Mouse (Mus musculus) forebrain, embryonic 16.5 days (tissue): ENCODE measurements around the gene Sept9. TPM values are rescaled to one million over a fixed set of nuclear protein-coding genes. Genes with fewer than 3 reads are reported as not detected.

Experiments used
- ATAC-seq: fragments of 200-750 bp; cut with Nextera tagmentation; 2 replicates; pipeline ENCODE4 v1.8.0; 2017; ENCODE audit warnings: mild to moderate bottlenecking, moderate library complexity
- H3K27ac ChIP-seq: fragments of 300-500 bp; sonication (generic); 2 replicates; pipeline ENCODE4 v1.5.1; 2014; ENCODE audit warnings: low read length, control low read depth
- H3K27me3 ChIP-seq: fragments of 300-500 bp; sonication (generic); replicated peaks from 2 replicates; pipeline ENCODE4 v1.6.1; 2014; ENCODE audit warnings: low read length; ENCODE audit not compliant: control insufficient read depth, insufficient read depth
- H3K36me3 ChIP-seq: fragments of 300-500 bp; sonication (generic); 2 replicates; pipeline ENCODE4 v1.6.1; 2014; ENCODE audit not compliant: control insufficient read depth, insufficient read depth
- H3K4me1 ChIP-seq: fragments of 300-500 bp; sonication (generic); replicated peaks from 2 replicates; pipeline ENCODE4 v1.6.1; 2014; ENCODE audit warnings: low read length; ENCODE audit not compliant: control insufficient read depth, insufficient read depth
- H3K4me2 ChIP-seq: fragments of 300-500 bp; sonication (generic); 2 replicates; pipeline ENCODE4 v1.6.1; 2014; ENCODE audit warnings: mild to moderate bottlenecking, low read length, control low read depth
- H3K4me3 ChIP-seq: fragments of 300-500 bp; sonication (generic); replicated peaks from 2 replicates; pipeline ENCODE4 v1.5.1; 2014; ENCODE audit warnings: mild to moderate bottlenecking, low read length, control low read depth
- H3K9ac ChIP-seq: fragments of 300-500 bp; sonication (generic); replicated peaks from 2 replicates; pipeline ENCODE4 v1.6.1; 2014; ENCODE audit warnings: low read depth, low read length, control low read depth
- H3K9me3 ChIP-seq: fragments of 300-500 bp; sonication (generic); 2 replicates; pipeline ENCODE4 v1.6.1; 2016; ENCODE audit warnings: low read length; ENCODE audit not compliant: control insufficient read depth
- WGBS: fragments of 180-500 bp; shearing (Covaris S2); extraction: QIAGEN DNeasy Blood & Tissue Kit; methylation state at CpG from one replicate; pipeline ENCODE4 v1.1.7; 2014; 5-methylcytosine and 5-hydroxymethylcytosine counted together
- polyA plus RNA-seq: library from polyadenylated mRNA; unstranded; fragments of >200 nt; fragmentation: Nextera tagmentation; extraction: Ambion mirVana; gene quantifications from 2 replicates; pipeline ENCODE4 v1.2.1, GENCODE M21; 2015

Sept9 gene
- polyA plus RNA-seq, 1 experiment from 2014 or later: 120 TPM

GRCm38 (mm10) chr11:117205042-117205441, 5.6 kb downstream of the Sept9 start:
- H3K27me3 ChIP-seq: peaks cover 4% of the 10 kb centered on the region; the same call in 1 of the 2 replicates
- no peak overlapping the region for H3K4me2 ChIP-seq
- ATAC-seq: no peak
- peaks cover 5% of the 10 kb centered on the region for H3K4me1 ChIP-seq
- H3K36me3 ChIP-seq: no peaks in the 10 kb centered on the region
- no peak overlapping the region for H3K27ac ChIP-seq
- no peaks in the 10 kb centered on the region for H3K9me3 ChIP-seq
- no peak overlapping the region for H3K9ac ChIP-seq
- H3K4me3 ChIP-seq: no peak overlapping the region
- 65% methylated on average over 6 of the region's 6 CpGs for WGBS

- Histone ChIP-seq H3K27ac (no peak overlapping the region), H3K27me3 (peaks cover 4% of the 10 kb centered on the region; the same call in 1 of the 2 replicates), H3K9ac (no peak overlapping the region), H3K4me1 (peaks cover 5% of the 10 kb centered on the region; the same call in 1 of the 2 replicates), H3K9me3 (no peaks in the 10 kb centered on the region), H3K4me3 (no peak overlapping the region), H3K36me3 (no peaks in the 10 kb centered on the region), H3K4me2 (no peak overlapping the region)
- ATAC-seq: no peak
- WGBS: 81% methylated on average over 9 of the region's 9 CpGs
Measured at GRCm38 (mm10) chr11:117205447-117205846, 6.0 kb downstream of the Sept9 start.

- Histone ChIP-seq H3K9ac (no peak overlapping the region), H3K4me2 (no peak overlapping the region), H3K9me3 (no peaks in the 10 kb centered on the region), H3K4me3 (no peak overlapping the region), H3K27ac (no peak overlapping the region), H3K36me3 (no peaks in the 10 kb centered on the region), H3K4me1 (peaks cover 5% of the 10 kb centered on the region; the same call in 1 of the 2 replicates), H3K27me3 (no peaks in the 10 kb centered on the region)
- ATAC-seq: no peak
- WGBS: 73% methylated on average over 5 of the region's 5 CpGs
Measured at GRCm38 (mm10) chr11:117207436-117207835, 8.0 kb downstream of the Sept9 start.

- H3K36me3 ChIP-seq: no peaks in the 10 kb centered on the region
- H3K4me1 ChIP-seq: peaks cover 5% of the 10 kb centered on the region; the same call in 1 of the 2 replicates
- no peak overlapping the region for H3K27ac ChIP-seq
- no peaks in the 10 kb centered on the region for H3K27me3 ChIP-seq
- no peak overlapping the region for H3K4me2 ChIP-seq
- 61% methylated on average over 8 of the region's 8 CpGs for WGBS
- H3K4me3 ChIP-seq: no peak overlapping the region
- no peak overlapping the region for H3K9ac ChIP-seq
- no peak for ATAC-seq
- no peaks in the 10 kb centered on the region for H3K9me3 ChIP-seq
Measured at GRCm38 (mm10) chr11:117208151-117208673, 8.8 kb downstream of the Sept9 start.

- H3K4me1 ChIP-seq: no peaks in the 10 kb centered on the region
- H3K36me3 ChIP-seq: no peaks in the 10 kb centered on the region
- H3K9me3 ChIP-seq: no peaks in the 10 kb centered on the region
- H3K4me2 ChIP-seq: no peak overlapping the region
- H3K4me3 ChIP-seq: no peak overlapping the region
- ATAC-seq: no peak
- H3K27me3 ChIP-seq: no peaks in the 10 kb centered on the region
- WGBS: 69% methylated on average over 2 of the region's 2 CpGs
- H3K27ac ChIP-seq: no peak overlapping the region
- no peak overlapping the region for H3K9ac ChIP-seq
Measured at GRCm38 (mm10) chr11:117216713-117217112, 17.3 kb downstream of the Sept9 start.

GRCm38 (mm10) chr11:117218070-117218469, 18.6 kb downstream of the Sept9 start:
- Histone ChIP-seq H3K9ac (no peak overlapping the region), H3K36me3 (no peaks in the 10 kb centered on the region), H3K4me1 (no peaks in the 10 kb centered on the region), H3K27ac (no peak overlapping the region), H3K9me3 (no peaks in the 10 kb centered on the region), H3K27me3 (no peaks in the 10 kb centered on the region), H3K4me2 (no peak overlapping the region), H3K4me3 (no peak overlapping the region)
- no peak for ATAC-seq
- 91% methylated on average over 6 of the region's 6 CpGs for WGBS

GRCm38 (mm10) chr11:117218498-117218897, 19.0 kb downstream of the Sept9 start:
- H3K36me3 ChIP-seq: no peaks in the 10 kb centered on the region
- no peaks in the 10 kb centered on the region for H3K4me1 ChIP-seq
- H3K9ac ChIP-seq: no peak overlapping the region
- H3K9me3 ChIP-seq: no peaks in the 10 kb centered on the region
- WGBS: 92% methylated on average over 6 of the region's 6 CpGs
- H3K4me3 ChIP-seq: no peak overlapping the region
- no peak overlapping the region for H3K27ac ChIP-seq
- no peak for ATAC-seq
- H3K27me3 ChIP-seq: no peaks in the 10 kb centered on the region
- H3K4me2 ChIP-seq: no peak overlapping the region

GRCm38 (mm10) chr11:117220777-117221176, 21.3 kb downstream of the Sept9 start:
- WGBS: 90% methylated on average over 8 of the region's 8 CpGs
- H3K27ac ChIP-seq: no peak overlapping the region
- H3K9ac ChIP-seq: no peak overlapping the region
- H3K4me1 ChIP-seq: no peaks in the 10 kb centered on the region
- no peak for ATAC-seq
- no peaks in the 10 kb centered on the region for H3K9me3 ChIP-seq
- no peaks in the 10 kb centered on the region for H3K36me3 ChIP-seq
- no peak overlapping the region for H3K4me3 ChIP-seq
- no peak overlapping the region for H3K4me2 ChIP-seq
- H3K27me3 ChIP-seq: no peaks in the 10 kb centered on the region

GRCm38 (mm10) chr11:117221182-117221581, 21.7 kb downstream of the Sept9 start:
- Histone ChIP-seq H3K9me3 (no peaks in the 10 kb centered on the region), H3K4me3 (no peak overlapping the region), H3K9ac (no peak overlapping the region), H3K4me1 (no peaks in the 10 kb centered on the region), H3K4me2 (no peak overlapping the region), H3K36me3 (no peaks in the 10 kb centered on the region), H3K27ac (no peak overlapping the region), H3K27me3 (no peaks in the 10 kb centered on the region)
- no peak for ATAC-seq
- WGBS: 60% methylated on average over 6 of the region's 6 CpGs

GRCm38 (mm10) chr11:117222899-117223298, 23.4 kb downstream of the Sept9 start:
- H3K4me1 ChIP-seq: no peaks in the 10 kb centered on the region
- no peaks in the 10 kb centered on the region for H3K27me3 ChIP-seq
- no peak for ATAC-seq
- no peak overlapping the region for H3K9ac ChIP-seq
- H3K36me3 ChIP-seq: no peaks in the 10 kb centered on the region
- no peak overlapping the region for H3K27ac ChIP-seq
- H3K4me3 ChIP-seq: no peak overlapping the region
- H3K4me2 ChIP-seq: no peak overlapping the region
- 81% methylated on average over 8 of the region's 8 CpGs for WGBS
- H3K9me3 ChIP-seq: no peaks in the 10 kb centered on the region
